Mouse (Mus musculus) heart, adult 10 weeks (tissue): ENCODE measurements around the gene Scd4. TPM values are rescaled to one million over a fixed set of nuclear protein-coding genes. Genes with fewer than 3 reads are reported as not detected.

ENCODE experiments used
- polyA plus RNA-seq: library from polyadenylated mRNA; stranded (reverse); fragments of 350-450 nt; fragmentation: Illumina TruSeq; extraction: RNeasy Lipid Tissue Mini Kit (QIAGEN cat#74804); gene quantifications from one replicate; pipeline ENCODE4 v1.2.3, GENCODE M21; 2014; ENCODE audit warnings: low read depth, low replicate concordance

Gene Scd4
- polyA plus RNA-seq, result 13.2 TPM

DNA sequence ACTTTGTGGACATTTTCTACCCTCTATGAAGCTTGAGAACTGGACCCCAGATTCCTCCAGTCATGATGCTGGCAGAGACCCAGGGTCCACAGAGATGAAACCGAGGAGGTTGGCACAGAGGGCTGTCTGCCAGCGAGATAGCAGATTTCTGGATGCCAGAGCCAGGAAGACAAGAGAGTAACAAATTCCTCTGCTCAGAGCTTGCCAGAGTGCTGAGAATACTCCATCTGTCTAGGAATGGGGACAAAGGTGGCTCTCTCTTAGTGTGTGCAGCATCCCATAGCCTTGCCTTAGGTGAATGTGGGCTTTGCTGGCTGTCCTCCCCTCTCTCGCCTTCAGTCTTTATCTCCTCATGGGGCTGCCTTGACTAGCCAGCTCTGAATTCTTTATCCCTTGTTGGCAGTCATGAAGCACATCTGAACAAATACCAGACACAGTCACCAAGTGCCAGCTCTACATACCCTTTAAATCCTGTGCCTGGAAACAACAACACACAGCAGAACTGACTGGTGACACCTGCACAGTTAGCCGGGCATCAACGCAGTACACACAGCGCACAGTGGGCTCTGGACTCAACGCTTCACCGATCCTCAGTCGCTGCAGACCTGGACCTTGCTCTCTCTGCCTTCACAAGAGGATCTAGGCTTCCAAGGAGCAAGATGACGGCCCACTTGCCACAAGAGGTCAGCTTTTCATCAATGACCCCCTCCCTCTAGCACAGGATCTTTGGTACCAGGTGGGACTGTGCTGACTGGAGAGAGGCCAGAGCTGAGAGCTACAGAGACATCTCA is at the start of gene Scd4:
Scd4 (plus strand) TSS at position 260 of the 791 bp plus-strand sequence.

DNA sequence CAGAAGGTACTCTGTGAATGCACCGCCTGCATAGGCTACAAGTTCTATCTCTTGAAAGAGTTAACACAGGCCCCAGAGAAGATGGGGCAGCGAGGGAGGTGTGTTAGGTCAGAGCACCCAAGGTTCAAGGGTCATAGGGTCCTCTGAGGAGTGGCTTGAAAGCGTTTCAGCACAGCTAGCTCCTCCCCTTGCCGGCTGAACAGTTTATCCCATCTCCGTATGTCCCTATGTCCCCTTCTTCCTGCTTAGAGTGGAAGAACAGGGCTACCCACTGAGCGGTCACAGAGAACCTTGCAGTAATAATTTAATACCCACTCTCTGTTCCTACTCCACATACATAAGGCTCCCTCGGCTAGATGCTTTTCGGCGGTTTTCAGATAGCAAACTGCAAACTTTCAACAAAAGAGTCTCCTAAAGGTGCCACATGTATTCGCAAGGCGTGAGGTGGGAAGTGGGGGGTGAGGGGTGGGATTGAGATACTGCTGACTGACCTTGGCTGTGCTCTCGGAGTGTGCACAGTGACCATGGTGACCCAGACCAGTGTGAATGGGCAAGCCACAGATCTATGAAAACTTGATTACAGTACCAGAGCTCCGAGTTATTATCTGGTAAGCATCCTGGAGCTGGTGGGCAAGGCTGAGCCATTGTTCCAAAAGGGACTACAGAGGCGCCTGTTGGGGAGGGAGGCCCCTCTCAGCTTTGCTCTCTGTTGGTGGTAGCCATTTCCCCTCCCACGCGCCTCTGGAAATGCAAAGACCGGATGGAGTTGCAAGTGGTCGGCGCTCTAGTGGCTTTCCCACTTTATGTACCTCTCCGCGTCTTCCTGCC is 39.7 kb upstream of the Scd4 start, which contains the start of gene Scd2:
Scd2 (plus strand) TSS at position 734 of the 828 bp plus-strand sequence.

Other genes with a start within 250 kb of the Scd4 start
- gene Chuk, start 225.6 kb upstream of the Scd4 start, polyA plus RNA-seq, result 48.2 TPM
- gene Cwf19l1, start 197.2 kb upstream of the Scd4 start, polyA plus RNA-seq, result 6.2 TPM
- gene Bloc1s2, start 186.6 kb upstream of the Scd4 start, polyA plus RNA-seq, result 31.7 TPM
- not detected for gene Pkd2l1, start 140.7 kb upstream of the Scd4 start, polyA plus RNA-seq
- gene Scd3, start 129.8 kb upstream of the Scd4 start, polyA plus RNA-seq, result not detected
- 14.5 TPM for gene Scd2, start 39.4 kb upstream of the Scd4 start, polyA plus RNA-seq
- 33.8 TPM for gene Scd1, start 74.8 kb downstream of the Scd4 start, polyA plus RNA-seq
- not detected for gene Wnt8b, start 160.4 kb downstream of the Scd4 start, polyA plus RNA-seq
- gene Sec31b, start 212.8 kb downstream of the Scd4 start, polyA plus RNA-seq, result 20.0 TPM
- gene Gm20538, start 219.7 kb downstream of the Scd4 start, polyA plus RNA-seq, result not detected
- 1,751 TPM for gene Ndufb8, start 222.3 kb downstream of the Scd4 start, polyA plus RNA-seq
- 40.7 TPM for gene Hif1an, start 229.8 kb downstream of the Scd4 start, polyA plus RNA-seq